Mouse (Mus musculus) embryo, embryonic 11.5 days (tissue): ENCODE results near the gene Cuta.

Experiments
- DNase-seq: peaks from one replicate; pipeline ENCODE4 v3.0.0-alpha.2; 2012; ENCODE audit warnings: low read depth, low spot score

Cuta gene

GRCm38 (mm10) chr17:26956309-26956708, 16.9 kb upstream of the Cuta start:
- no peak for DNase-seq

GRCm38 (mm10) chr17:26953726-26954125, 14.4 kb upstream of the Cuta start:
- DNase-seq = no peak

DNA sequence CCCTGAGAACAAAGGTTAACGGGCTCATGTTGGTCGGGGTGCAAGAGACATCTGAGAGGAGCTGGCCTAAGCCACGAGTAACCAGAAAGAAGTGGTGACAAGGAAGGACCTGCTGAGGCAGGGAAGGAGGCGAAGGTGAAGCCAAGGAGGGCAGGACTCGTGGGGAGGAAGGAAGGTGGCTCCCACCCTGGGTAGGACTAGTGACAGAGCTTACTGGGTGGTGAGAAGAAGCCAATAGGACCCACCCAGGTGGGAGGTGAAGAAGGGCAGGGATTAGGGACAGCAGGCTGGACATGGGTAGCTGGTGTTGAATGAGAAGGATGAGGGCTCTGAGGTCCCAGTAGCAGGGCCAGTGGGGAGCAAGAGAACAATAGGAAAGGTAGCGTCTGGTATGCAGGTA, 13.8 kb upstream of the Cuta start:
- no peak for DNase-seq

GRCm38 (mm10) chr17:26951952-26952877, 12.8 kb upstream of the Cuta start:
- DNase-seq = no peak

- DNase-seq = peak; percentile 76
Measured at GRCm38 (mm10) chr17:26951406-26951805, 12.0 kb upstream of the Cuta start.

- no peak for DNase-seq
Measured at GRCm38 (mm10) chr17:26950560-26951288, 11.4 kb upstream of the Cuta start.

DNA sequence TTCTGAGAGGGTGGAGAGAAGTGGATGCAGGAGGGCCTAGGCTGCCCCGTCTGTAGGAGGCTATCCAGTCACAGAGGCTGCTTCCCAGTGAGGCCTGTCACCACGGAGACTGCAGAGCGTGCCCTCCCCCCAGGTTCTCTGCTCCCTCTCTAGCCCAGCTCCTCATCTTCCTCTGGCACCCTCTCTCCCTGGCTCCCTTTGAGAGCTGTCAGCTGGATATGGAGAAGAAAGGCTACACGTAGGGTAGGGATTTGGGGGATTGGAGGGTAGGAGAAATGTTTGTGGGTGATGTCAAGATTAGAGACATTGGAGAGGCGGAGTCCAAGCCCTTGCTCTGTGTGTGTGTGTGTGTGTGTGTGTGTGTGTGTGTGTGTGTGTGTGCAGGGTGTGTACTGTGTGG, 10.5 kb upstream of the Cuta start:
- DNase-seq = no peak

GRCm38 (mm10) chr17:26949051-26949577, 9.7 kb upstream of the Cuta start:
- DNase-seq = no peak

- no peak for DNase-seq
Measured at GRCm38 (mm10) chr17:26948316-26949050, 9.1 kb upstream of the Cuta start.

DNA sequence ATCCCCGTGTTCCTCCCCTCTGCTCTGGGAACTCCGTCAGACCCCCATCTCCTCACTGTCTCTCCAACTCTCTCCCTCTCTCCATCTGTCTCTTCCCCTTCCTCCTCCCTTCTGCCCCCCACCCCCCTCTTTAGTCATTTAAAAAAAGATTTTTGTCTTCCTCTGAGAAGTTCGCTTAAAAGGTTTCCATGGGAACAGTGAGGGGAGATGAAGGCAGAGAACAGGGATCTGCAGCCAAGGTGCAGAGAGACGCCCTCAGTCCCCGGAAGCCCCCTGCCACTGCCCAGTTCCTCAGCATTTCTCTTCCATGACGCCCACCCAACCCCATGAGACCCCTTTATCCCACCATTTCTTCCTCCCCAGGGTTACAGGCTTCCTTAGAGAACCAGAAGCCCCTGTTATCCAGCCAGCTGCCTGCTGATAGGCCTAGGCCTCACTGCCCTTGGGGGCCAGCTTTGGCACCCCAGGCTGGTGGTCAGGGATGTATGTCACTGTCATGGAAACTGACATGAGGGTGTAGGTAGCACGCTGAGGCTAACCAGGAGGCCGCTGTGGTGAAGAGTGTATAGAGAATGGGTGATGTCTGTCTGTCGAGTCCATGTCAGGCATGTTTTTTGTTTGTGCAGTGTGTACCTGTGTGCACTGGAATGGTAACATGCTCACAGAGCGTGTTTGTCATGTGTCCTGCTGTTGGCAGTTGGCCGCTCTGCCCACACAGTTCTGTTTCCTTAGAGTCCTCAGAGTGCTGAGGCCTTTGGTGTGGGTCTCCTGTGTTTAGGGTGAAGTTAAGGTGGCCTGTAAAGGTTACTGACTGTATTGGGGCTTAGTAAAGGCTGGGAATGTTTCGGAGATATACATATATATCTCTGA, 8.1 kb upstream of the Cuta start:
- no peak for DNase-seq

GRCm38 (mm10) chr17:26946567-26946966, 7.2 kb upstream of the Cuta start:
- no peak for DNase-seq

DNA sequence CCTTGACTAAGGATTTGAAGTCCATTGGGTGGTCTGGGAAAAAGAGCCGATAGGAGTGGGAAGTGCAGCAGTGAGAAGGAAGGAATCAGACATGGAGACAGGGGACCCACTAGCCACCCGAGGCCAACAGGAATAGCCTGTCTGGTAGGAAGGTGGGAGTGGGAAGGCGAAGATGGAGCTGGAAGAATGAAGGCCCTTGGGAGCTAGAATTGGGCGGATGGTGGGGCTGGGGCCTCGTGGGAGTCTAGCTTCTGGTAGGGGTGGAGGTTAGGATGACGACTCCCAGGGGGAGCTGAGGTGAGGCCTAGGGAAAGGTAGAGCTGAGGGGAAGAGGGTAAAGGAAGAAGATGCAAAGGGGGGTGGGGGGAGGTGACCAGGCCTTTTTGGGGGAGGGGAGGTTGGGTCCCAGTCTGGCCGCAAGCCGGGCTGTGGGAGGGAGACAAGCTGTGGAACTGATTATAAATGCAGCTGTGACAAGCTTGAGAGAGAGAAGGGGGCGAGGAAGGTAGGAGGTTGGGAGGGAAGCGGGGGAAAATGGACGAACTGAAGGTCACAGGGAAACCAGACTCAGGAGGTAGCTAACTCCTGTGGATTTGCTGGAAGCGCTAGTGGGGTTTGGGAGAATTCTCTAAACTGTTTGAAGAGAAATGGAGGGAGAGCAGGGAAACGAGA, 6.6 kb upstream of the Cuta start:
- DNase-seq = no peak

- DNase-seq = no peak
Measured at GRCm38 (mm10) chr17:26941841-26942570, 2.6 kb upstream of the Cuta start.

GRCm38 (mm10) chr17:26941031-26941789, 1.8 kb upstream of the Cuta start, which contains the start of gene Syngap1:
Syngap1 (plus strand) TSS chr17:26941253.
- DNase-seq = no peak

GRCm38 (mm10) chr17:26939973-26940300, 568 bp upstream of the Cuta start:
- DNase-seq = no peak

GRCm38 (mm10) chr17:26938731-26939130, 638 bp downstream of the Cuta start:
- DNase-seq = no peak

GRCm38 (mm10) chr17:26937883-26938695, 1.3 kb downstream of the Cuta start:
- DNase-seq = no peak
